Mouse (Mus musculus) C2C12 (cell line): Measurements from ENCODE around the gene Jam3.

Source experiments
- CTCF ChIP-seq: IDR thresholded peaks from one replicate; pipeline ENCODE4 v1.5.1; 2011; ENCODE audit not compliant: control insufficient read depth, insufficient read depth, insufficient read length
- MAX ChIP-seq: IDR thresholded peaks from one replicate; pipeline ENCODE4 v1.6.1; 2011; ENCODE audit warnings: mild to moderate bottlenecking, control low read depth
- MYOG ChIP-seq: IDR thresholded peaks from one replicate; pipeline ENCODE4 v1.6.1; 2011; ENCODE audit not compliant: control insufficient read depth, insufficient read length; ENCODE audit errors: extremely low read depth

DNA sequence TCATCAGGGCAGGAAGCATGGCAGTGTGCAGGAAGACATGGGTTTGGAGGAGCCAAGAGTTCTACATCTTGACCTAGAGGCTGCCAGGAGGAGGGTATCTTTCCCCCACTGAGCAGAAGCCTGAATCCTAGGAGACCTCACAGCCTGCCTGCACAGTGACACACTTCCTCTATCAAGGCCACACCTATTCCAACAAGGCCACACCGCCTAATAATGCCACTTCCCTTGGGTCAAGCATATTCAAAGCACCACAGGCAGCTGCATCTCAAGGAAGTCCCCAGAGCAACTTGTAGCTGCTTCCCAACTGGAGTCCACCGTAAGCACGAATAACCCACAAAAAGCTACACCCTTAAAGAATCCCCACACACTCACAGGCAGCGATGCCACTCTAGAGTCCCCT is 33.1 kb downstream of the Jam3 start:
- TF ChIP-seq CTCF (no peak), MAX (no peak), MYOG (no peak)
